Mouse (Mus musculus) right cerebral cortex, postnatal 36 days (tissue): ENCODE measurements around the gene Slc16a9.

Source experiments
- DNase-seq, 2 experiments: peaks; one replicate each; pipeline ENCODE4 v3.0.0; 2022; ENCODE audit warnings: low spot score in 2 of 2, mixed read lengths in 1 of 2

Slc16a9 gene

GRCm38 (mm10) chr10:70301190-70301589 lies 56.3 kb downstream of the Slc16a9 start:
- no peak for DNase-seq

- DNase-seq, result no peak
These were observed 58.3 kb downstream of the Slc16a9 start for GRCm38 (mm10) chr10:70303203-70303602.

DNA sequence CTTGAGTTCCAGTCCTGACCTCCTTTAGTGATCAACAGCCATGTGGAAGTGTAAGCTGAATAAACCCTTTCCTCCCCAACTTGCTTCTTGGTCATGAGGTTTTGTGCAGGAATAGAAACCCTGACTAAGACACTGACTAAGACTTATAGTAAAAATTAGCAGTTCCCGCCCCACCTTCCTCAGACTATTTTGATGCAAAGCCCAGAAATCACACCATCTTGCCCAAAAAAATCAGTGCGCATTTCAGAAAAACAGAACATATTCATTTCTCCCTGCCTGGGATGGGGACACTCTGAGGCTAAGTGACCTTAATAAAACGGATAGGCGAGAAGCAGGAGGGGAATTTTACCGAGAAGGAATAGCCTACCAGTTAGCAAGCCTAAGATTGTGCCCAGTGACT lies 60.8 kb downstream of the Slc16a9 start:
- DNase-seq, result no peak

DNA sequence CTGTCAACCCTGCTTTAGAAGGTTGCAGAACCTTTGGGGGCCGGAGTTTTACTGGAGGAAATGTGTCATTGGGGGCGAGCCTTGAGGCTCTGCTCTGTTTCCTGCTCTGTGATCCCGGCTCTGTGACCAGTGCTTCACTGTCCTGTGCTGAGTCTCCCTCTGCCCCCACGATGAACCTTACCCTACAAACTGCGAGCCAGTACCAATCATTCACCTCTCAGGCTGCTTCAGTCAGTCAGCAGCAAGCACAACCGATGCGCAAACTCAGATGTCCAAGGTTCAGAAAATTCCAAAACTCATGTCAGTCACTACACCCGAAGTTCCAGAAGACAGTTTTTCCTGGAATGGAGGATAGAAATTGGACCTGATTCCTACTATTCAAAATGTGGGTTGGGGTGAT lies 64.5 kb downstream of the Slc16a9 start:
- no peak for DNase-seq

DNA sequence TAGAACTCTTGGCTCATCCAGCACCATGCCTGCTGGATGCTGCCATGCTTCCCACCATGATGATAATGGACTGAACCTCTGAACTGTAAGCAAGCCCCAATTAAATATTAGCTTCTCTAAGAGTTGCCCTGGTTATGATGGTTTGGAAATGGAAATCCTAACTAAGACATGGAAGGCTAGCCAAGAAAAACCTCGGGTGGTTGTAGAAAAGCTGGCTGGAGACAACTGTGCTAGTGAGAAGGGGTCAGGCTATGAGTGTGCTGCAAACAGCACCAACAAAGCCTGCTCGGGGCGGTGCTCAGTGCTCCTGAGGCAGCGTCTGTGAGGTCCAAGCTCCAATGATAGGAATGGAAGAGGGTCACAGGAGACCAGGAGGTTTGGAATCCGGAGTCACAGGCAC lies 65.7 kb downstream of the Slc16a9 start:
- DNase-seq, result no peak

- DNase-seq, result no peak
These were observed 71.0 kb downstream of the Slc16a9 start for GRCm38 (mm10) chr10:70315895-70316294.

DNA sequence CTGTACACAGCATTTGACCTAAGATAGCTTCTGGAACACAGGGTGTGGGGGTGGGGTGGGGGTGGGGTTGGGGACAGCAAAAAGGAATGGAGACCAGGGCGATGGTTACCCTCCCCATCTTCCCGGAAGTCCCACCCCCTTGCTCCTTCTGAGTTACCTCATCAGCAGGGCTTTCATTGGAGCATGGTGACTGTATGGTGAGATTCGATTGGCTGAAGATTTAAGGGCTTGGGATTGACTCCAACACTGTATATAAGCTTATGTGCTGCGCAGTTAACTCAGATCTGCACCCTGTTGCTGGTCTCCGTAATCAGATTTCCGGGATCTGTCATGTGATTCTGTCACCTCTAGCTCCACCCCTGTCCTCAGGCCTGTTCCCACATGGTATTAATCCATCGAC lies 72.0 kb downstream of the Slc16a9 start:
- no peak for DNase-seq

GRCm38 (mm10) chr10:70317394-70317965 lies 72.6 kb downstream of the Slc16a9 start:
- DNase-seq, result no peak

DNA sequence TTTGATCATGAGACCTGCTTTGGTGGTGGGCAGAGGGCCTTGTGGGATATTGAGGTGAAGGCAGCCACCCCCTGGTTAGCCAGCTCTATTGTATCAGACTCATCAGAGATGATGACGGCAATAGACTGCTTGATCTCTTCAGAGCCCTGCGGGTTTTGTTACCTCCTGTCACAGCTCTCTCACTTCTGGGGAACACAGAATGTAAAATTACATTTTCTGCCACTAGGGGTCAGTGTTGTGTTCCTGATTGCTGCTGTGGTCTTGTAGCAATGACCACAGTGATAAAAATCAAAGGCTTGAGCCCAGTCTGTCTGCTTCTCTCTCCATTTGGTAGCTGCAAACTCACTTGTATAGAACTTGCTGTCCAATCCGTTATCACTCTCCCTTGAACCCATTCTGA lies 73.7 kb downstream of the Slc16a9 start:
- peak in 1 of 2 experiments; percentile 32 for DNase-seq

GRCm38 (mm10) chr10:70325518-70325917 lies 80.6 kb downstream of the Slc16a9 start:
- no peak for DNase-seq

DNA sequence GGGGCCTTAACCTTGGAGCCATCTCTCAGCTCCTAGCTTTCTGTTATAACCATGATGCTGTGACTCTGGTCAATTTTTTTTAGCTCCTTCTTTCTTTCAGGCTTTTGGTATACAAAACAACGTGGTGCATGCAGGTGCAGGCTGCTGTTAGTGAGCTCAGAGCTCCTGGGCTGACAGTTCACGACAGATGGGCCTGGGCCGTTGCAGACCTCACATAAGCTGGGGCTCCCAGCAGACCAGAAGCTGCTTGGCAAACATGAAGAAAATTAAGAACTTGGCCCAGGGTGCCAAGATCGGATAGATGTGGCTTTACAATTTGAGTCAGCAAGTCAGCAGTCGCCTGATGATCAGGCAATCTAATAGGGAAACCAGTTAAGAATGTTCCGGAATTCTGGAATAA lies 82.4 kb downstream of the Slc16a9 start:
- no peak for DNase-seq

- DNase-seq, result no peak
These were observed 83.2 kb downstream of the Slc16a9 start for GRCm38 (mm10) chr10:70328139-70328538.
